ENCODE assay signal across 8 mouse cellular contexts in genomic region chr10:91169414-91170065, GRCm38 (mm10). TPM values are rescaled to one million over a fixed set of nuclear protein-coding genes. Genes with fewer than 3 reads are reported as not detected.
DNase-seq lines count a peak whose midpoint lies in the region; ATAC-seq and TF ChIP-seq lines count a peak whose summit lies in the region.

No protein-coding gene starts in this region.

- H3K4me2 ChIP-seq in heart, embryonic 12.5 days: peak overlapping the region; percentile 88
- peak overlapping the region; percentile 92 for H3K4me2 ChIP-seq in heart, postnatal 0 days (ENCODE audit: low read depth, low read length)

- no peak for ATAC-seq in heart, embryonic 12.5 days (ENCODE audit: insufficient number of reproducible peaks, low FRiP score)
- ATAC-seq in heart, postnatal 0 days (ENCODE audit: insufficient read depth, low read depth): no peak

- no peak overlapping the region for H3K27ac ChIP-seq in heart, embryonic 12.5 days (ENCODE audit: poor library complexity, severe bottlenecking)
- peak overlapping the region; percentile 67 for H3K27ac ChIP-seq in heart, postnatal 0 days (ENCODE audit: low read depth)
- peak overlapping the region; percentile 100 for H3K27ac ChIP-seq in midbrain, embryonic 10.5 days (replicated peaks)

- peaks cover 28% of the 10 kb centered on the region for H3K4me1 ChIP-seq in heart, embryonic 12.5 days (replicated peaks)
- H3K4me1 ChIP-seq in E14TG2a.4 (replicated peaks; ENCODE audit: low read depth, low read length): peaks cover 43% of the 10 kb centered on the region
- H3K4me1 ChIP-seq in heart, postnatal 0 days (ENCODE audit: control insufficient read depth, insufficient read depth): peaks cover 21% of the 10 kb centered on the region
- peaks cover 38% of the 10 kb centered on the region for H3K4me1 ChIP-seq in midbrain, embryonic 10.5 days

- H3K27me3 ChIP-seq in heart, embryonic 12.5 days (replicated peaks): no peaks in the 10 kb centered on the region
- H3K27me3 ChIP-seq in E14TG2a.4 (ENCODE audit: insufficient read depth, low read length): no peaks in the 10 kb centered on the region
- H3K27me3 ChIP-seq in heart, postnatal 0 days (ENCODE audit: control insufficient read depth, insufficient read depth, low read length): no peaks in the 10 kb centered on the region
- H3K27me3 ChIP-seq in midbrain, embryonic 10.5 days (ENCODE audit: low read depth, poor library complexity, severe bottlenecking): no peaks in the 10 kb centered on the region

- peak overlapping the region; percentile 78 for H3K9ac ChIP-seq in heart, embryonic 12.5 days
- H3K9ac ChIP-seq in heart, postnatal 0 days (replicated peaks; ENCODE audit: low read depth, low read length): peak overlapping the region; percentile 100

- WGBS in heart, embryonic 12.5 days: 34% methylated on average over 17 of the region's 17 CpGs
- WGBS in heart, postnatal 0 days: 24% methylated on average over 17 of the region's 17 CpGs
- WGBS in midbrain, embryonic 10.5 days: 44% methylated on average over 17 of the region's 17 CpGs

- intact Hi-C loops in heart, postnatal 36 days (cut with DNase I): loop anchor here (1.0 to 2.0 kb wide), 2 partner anchors 19 to 67 kb away; no protein-coding TSS in a partner anchor

- DNase-seq in heart, postnatal 36 days: no peak
- no peak for DNase-seq in heart, postnatal 0 days (ENCODE audit: low spot score)
- no peak for DNase-seq in midbrain, embryonic 10.5 days (ENCODE audit: low spot score)
- DNase-seq in embryo, embryonic 10 days (ENCODE audit: low spot score): no peak
- DNase-seq in ovary, postnatal 14 days (ENCODE audit: low spot score): no peak
- DNase-seq in spleen, postnatal 36 days (ENCODE audit: low spot score in 2 of 2): no peak

- H3K4me3 ChIP-seq in heart, embryonic 12.5 days: peak overlapping the region; percentile 84
- peak overlapping the region; percentile 91 for H3K4me3 ChIP-seq in E14TG2a.4 (replicated peaks; ENCODE audit: low read length)
- peak overlapping the region; percentile 93 for H3K4me3 ChIP-seq in heart, postnatal 0 days (ENCODE audit: low read depth, low read length)
- H3K4me3 ChIP-seq in midbrain, embryonic 10.5 days: peak overlapping the region; percentile 97

- H3K9me3 ChIP-seq in heart, embryonic 12.5 days (replicated peaks): no peaks in the 10 kb centered on the region
- no peaks in the 10 kb centered on the region for H3K9me3 ChIP-seq in E14TG2a.4 (ENCODE audit: low read length)
- no peaks in the 10 kb centered on the region for H3K9me3 ChIP-seq in heart, postnatal 0 days (replicated peaks; ENCODE audit: control insufficient read depth, low read length)
- no peaks in the 10 kb centered on the region for H3K9me3 ChIP-seq in midbrain, embryonic 10.5 days (replicated peaks)

- peaks cover 14% of the 10 kb centered on the region for H3K36me3 ChIP-seq in heart, embryonic 12.5 days
- peaks cover 34% of the 10 kb centered on the region for H3K36me3 ChIP-seq in E14TG2a.4 (ENCODE audit: insufficient read depth, low read length)
- peaks cover 7% of the 10 kb centered on the region; the same call in 1 of the 2 replicates for H3K36me3 ChIP-seq in heart, postnatal 0 days (replicated peaks; ENCODE audit: control insufficient read depth, insufficient read depth, low read length)
- H3K36me3 ChIP-seq in midbrain, embryonic 10.5 days: peaks cover 37% of the 10 kb centered on the region

- TF ChIP-seq CTCF in E14TG2a.4 (conservative IDR thresholded peaks at IDR 0.05; ENCODE audit: low read length): no peak
- no peak for TF ChIP-seq CTCF in heart, postnatal 0 days (IDR thresholded peaks at IDR 0.05; ENCODE audit: low read depth)

- TF ChIP-seq EP300 in heart, postnatal 0 days (IDR thresholded peaks at IDR 0.05; ENCODE audit: low read depth): no peak

RNA-seq across cellular contexts. Expression of gene Tmpo, which starts 11.6 kb away (rescaled TPM):
- 203 and 212 TPM in 2 replicates for polyA plus RNA-seq in heart, embryonic 12.5 days (2016; fragmentation: Nextera tagmentation; extraction: Ambion mirVana)
- 10 to 100 TPM; 37.8 to 46.3 TPM for total RNA-seq in heart, postnatal 36 days (2021)
- 114 and 219 TPM in 2 replicates for total RNA-seq in heart, postnatal 0 days (2014; rRNA removed; ENCODE audit: low replicate concordance)
- 61.6 and 62.8 TPM in 2 replicates for polyA plus RNA-seq in heart, postnatal 0 days (2015; fragmentation: Nextera tagmentation; extraction: Ambion mirVana)
- polyA plus RNA-seq in midbrain, embryonic 10.5 days (2016; fragmentation: Nextera tagmentation; extraction: Ambion mirVana): 272 and 275 TPM in 2 replicates

RNA-seq across cellular contexts. Expression of gene Slc25a3, which starts 45.7 kb away (rescaled TPM):
- polyA plus RNA-seq in heart, embryonic 12.5 days (2016; fragmentation: Nextera tagmentation; extraction: Ambion mirVana): 782 and 785 TPM in 2 replicates
- total RNA-seq in heart, postnatal 36 days (2021): 1,000 to 10,000 TPM; 2,503 to 2,587 TPM
- total RNA-seq in heart, postnatal 0 days (2014; rRNA removed; ENCODE audit: low replicate concordance): 1,527 and 1,847 TPM in 2 replicates
- polyA plus RNA-seq in heart, postnatal 0 days (2015; fragmentation: Nextera tagmentation; extraction: Ambion mirVana): 2,043 and 2,050 TPM in 2 replicates
- polyA plus RNA-seq in midbrain, embryonic 10.5 days (2016; fragmentation: Nextera tagmentation; extraction: Ambion mirVana): 384 and 388 TPM in 2 replicates
